Mouse (Mus musculus): ENCODE measurements around the gene Met.

Gene Met

GRCm38 (mm10) chr6:17612652-17613051 is 149.1 kb downstream of the Met start:
- DNase-seq, result no peak

DNA sequence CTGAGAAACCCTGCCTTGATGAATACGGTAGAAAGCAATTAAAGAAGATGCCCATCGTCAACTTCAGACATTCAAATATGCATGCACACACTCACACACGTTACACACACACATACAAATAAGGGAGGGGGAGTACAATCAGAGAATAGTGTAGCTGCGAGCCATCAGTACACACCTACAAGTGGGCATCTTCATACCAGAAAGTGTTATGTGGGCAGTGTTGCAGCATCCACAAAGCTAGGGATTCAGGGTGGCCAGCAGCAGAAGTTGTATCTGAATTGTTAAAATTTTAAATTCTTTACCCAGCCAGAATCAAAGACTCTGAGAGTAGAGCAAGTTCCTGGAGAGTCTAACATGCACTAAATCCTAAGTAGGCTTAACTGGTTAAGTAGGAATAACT is 157.2 kb downstream of the Met start:
- DNase-seq, result no peak

- no peak for DNase-seq
Observed at GRCm38 (mm10) chr6:17621436-17621835, 157.8 kb downstream of the Met start.

Data from cerebellum, adult 18-20 months (tissue).